Mouse (Mus musculus) left cerebral cortex, postnatal 4 days (tissue): Measurements from ENCODE around the gene Arhgap29. TPM values are rescaled to one million over a fixed set of nuclear protein-coding genes. Genes with fewer than 3 reads are reported as not detected.

ENCODE experiments used
- DNase-seq: peaks from one replicate; pipeline ENCODE4 v3.0.0-alpha.2; 2022
- intact Hi-C: fragments of 180-260 bp; cut with DNase I; formaldehyde crosslinking; loops from one replicate; pipeline ENCODE4 v1.15.1; 2025
- total RNA-seq, 2 experiments: library from RNA; stranded (reverse); gene quantifications; 2 replicates each; pipeline ENCODE4 v1.2.3; 2021

Arhgap29 gene
- total RNA-seq, 2 experiments from 2014 or later = 50.7 to 56.0 TPM

DNA sequence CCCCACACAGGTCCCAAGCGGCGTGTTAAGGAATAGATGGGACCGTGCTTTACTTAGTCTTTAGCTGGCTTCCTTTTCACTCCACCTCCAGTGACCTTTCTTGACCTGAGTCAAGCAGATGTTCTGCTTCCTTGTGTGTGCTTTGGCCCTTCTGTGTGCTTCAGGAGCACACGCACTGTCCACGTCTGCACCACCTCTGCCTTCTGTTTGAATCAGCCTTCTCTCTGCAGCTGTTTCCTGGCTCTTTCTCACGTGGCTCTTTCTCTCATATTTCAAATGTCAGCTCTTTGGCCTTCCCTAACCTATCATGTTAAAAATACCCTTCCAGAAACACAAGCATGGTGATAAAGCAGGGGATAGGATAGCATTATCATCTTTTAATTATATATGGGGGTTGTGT is 49.2 kb downstream of the Arhgap29 start:
- intact Hi-C loops = no loop called here

DNA sequence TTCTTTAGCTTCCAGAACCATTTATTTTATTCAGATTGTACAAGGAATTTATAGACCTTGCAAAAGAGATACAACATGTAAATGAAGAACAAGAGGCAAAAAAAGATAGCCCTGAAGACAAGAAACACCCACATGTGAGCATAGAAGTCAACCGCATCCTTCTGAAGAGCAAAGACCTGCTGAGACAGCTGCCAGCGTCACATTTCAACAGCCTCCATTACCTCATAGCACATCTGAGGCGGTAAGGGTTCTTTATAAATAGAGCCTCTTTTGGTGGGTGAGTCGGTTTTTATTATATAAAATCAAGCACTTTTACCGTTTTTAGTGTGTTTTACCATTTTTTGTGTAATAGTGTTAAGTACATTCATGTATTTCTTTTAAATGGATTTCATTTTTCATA is 57.5 kb downstream of the Arhgap29 start:
- no peak for DNase-seq
- intact Hi-C loops = no loop called here

More for the DNA sequence above, 49.2 kb downstream of the Arhgap29 start:
- DNase-seq = no peak

DNA sequence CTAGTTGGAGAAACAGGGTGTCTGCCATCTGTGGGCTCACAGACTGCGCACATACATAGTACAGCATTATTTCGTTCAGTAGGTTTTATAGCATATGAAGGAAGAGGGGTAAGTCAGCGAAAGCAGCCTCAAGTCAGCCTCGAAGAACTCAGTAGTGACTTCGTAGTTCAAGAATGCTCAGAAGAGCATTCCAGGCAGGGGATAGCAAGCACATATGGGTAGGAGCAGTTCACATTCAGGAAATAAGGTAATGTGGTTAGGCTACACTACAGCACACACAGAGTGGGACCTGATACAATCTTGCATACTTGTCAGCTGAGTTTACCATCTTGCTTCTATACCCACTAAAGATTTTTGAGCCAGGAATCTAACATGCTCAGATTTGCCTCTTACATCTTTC is 58.0 kb downstream of the Arhgap29 start:
- no peak for DNase-seq

DNA sequence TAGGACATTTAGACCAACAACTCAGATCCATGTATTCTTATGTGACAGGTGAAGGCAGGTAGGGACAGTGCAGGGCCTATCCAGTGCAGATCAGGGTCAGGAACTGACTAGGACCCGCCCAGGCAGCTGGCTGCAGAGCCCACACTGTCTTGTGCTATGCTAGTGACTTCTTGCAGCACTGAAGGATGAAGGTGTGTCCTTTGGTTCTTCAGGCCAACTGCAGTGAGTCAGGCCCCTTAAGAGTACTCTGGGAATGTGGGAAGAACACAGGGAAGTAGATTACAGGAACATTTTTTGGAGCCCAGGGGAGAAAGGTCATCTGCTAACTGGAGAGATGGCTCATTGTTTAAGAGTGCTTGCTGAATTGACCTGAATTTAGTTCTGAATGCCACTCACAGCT is 60.1 kb downstream of the Arhgap29 start:
- DNase-seq = no peak
- intact Hi-C loops = no loop called here

More for the DNA sequence above, 58.0 kb downstream of the Arhgap29 start:
- intact Hi-C loops = no loop called here

DNA sequence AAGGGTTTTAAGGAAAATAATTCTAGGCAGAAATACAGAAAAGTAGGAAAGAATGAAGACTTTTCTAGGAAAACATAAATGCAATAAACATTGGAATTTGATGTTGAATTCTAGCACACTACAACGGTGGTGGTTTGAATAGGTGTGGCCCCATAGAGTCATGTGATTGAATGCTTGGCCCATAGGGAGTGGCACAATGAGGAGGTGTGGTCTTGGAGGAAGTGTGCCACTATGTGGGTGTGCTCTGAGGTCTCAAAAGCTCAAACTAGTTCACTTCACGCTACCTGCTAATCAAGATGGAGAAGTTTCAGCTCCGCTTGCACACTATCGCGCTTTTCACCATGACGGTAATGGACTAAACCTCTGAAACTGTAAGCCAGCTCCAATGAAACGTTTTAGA is 66.1 kb downstream of the Arhgap29 start:
- intact Hi-C loops = no loop called here
- no peak for DNase-seq

DNA sequence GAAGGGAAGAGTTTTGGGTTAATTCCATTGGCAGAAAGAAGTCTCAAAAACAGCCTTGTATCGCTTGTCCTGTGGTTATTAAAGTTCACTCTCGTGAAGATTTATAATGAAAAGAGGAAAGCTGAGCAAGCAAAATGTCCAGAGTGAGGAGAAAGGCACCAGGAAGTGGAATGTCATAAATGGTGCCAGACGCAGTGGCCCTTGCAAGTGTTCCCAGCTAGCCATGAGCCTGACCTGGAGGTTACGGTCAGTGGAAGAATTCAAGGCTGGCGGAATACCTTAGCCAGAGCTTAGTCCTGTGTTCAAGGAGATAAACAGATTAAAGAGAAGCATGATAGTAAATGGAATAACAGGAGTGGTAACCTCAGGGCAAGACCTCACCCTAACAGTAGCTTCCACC is 66.8 kb downstream of the Arhgap29 start:
- intact Hi-C loops = no loop called here
- DNase-seq = no peak

DNA sequence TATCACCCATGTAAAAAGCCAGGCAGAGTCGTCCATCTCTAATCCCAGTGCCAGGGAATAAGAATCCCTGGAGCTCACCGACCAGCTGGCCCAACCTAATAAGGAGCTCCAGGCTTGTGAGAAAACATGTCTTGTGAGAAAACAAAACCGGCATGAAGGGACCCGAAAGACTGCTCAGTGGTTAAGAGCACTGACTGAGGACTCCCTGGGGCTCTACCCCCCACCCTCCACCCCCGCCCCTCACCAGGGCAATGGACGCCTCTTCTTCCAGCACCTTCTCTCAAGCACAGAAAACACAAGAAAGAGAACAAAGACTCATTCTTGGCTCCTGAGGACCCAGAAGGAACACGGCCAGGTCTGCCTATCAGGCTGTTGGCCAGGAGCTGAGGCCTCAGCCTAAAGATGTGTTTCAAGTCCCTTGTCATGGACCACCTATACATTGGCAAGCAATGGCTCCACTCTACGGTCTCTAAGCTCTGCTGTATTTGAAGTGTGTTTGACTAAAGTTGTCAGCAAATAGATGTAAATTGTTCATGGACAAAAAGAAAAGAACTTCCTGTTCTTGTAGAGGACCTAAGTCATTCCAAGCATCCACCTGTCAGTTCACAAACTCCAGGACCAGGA is 68.8 kb downstream of the Arhgap29 start:
- intact Hi-C loops = no loop called here
- DNase-seq = no peak

DNA sequence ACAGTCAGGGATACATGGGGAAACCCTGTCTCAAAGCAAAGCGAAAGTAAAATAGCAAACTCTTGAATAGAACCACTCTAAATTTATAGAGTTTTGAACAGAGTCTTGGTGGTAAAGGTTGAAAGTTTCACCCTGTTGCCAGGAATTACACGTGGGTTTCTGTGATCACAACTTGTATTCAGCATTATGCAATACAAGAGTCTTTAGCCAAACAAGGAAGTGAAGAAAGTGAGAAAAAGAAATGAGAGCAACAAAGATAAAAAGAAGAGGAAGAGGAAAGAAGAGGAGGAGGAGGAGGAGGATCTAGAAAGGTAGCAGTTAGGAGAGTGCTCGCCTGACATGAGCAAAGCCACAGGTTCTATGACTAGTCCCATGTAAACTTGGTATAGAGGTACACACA is 70.0 kb downstream of the Arhgap29 start:
- intact Hi-C loops = no loop called here
- no peak for DNase-seq

DNA sequence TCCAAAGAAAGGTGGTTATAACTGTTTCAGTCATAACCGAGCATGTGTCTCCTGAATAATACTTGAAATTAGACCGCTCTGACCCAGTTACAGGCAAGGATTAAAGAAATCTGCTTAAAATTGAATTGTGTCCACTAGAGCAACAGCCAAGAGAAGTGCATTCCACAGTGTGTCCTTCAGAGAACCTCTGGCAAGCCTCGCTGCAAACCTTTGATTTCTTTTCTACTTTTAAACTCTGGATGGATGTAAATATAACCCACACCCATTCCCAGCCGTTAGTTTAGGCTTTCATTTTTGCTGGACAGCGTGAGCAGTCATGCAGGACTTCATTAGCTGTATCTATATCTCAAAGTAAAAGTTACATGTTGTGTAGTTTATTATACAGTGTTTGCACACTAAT is 74.3 kb downstream of the Arhgap29 start:
- intact Hi-C loops = no loop called here
- no peak for DNase-seq

DNA sequence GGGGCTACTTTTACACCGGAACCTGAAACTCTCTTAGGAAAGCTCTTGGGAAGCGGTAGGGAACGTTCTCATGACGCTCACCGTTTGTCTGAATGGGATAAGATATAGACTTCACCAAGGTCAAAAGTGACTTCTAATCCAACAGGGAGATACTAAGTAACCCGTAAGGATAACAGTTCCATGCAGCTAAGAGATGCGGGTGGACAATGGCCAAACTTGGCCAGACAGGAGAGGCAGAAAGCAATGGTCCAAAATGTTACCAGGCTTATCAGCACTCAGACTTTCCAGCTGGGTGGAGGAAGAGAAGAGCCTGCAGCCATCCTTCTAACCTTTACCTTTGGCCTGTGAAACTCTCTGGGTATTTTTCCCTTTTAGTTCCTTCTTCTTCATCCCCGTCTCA is 75.4 kb downstream of the Arhgap29 start:
- intact Hi-C loops = no loop called here
- DNase-seq = no peak

DNA sequence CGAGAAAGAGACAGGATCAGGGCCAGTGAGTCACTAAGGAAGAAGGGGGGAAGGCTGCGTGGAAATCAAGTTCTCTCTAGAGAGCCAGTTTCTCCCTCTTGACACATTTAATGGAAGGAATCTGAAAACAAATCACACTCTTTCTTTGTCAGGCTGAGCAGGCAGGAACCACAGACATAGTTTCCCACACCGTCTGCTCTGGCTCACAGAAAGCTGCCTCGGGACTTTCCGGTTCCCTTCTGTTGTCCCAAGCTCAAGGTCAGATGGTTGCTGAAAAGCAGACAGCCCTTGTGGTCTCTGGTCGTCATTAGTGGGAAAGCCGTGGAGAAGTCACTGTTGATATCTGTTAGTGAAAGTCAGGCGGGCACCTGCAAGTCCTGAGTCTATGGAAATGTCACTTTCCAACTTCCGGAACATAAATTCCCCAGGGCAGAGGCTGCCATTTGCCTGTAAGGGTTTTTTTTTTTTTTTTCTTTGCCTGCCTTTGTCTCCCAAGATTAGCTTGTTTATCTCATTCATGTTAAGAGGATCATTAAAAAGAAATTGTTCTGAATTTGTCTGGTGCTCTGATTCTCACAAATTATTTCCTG is 81.0 kb downstream of the Arhgap29 start:
- no peak for DNase-seq
- intact Hi-C loops = no loop called here

DNA sequence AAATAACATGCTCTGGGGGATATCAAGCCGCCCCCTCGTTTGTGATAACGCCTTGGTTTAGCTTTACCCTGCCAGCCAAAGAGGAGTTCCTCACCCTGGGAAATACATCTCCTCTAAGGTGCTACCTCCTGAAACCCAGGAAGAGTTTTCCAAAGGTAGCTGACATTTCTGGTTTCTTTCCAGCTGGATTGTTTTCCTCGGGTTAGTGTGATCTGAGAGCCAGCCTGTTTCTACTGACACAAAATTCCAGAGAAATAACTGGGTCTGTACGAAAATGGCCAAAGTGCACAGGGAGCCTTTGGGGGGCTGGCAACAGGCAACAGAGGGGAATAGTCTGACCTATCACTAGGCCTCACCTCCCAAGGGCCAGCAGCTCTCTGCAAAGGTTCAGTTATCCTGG is 81.9 kb downstream of the Arhgap29 start:
- no peak for DNase-seq
- intact Hi-C loops = no loop called here

DNA sequence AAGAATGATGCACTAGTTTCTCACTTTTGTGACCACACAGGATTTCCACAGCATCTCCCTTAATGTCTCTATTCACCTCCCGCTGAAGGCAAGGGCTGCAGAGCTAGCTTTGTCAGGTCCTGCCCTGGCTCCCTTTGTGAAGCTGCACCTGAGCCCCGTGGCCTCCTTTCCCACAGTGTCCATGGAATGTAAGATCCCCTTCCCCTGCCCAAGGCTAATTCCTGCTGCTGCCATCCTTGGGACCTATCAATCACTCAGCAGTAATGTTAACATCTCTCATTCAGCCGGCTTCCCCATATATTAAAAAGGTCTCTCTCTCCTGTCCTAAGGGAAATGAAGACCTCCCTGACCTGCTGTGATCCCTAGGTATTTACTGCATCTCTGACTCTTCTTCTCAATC is 82.8 kb downstream of the Arhgap29 start:
- intact Hi-C loops = no loop called here
- DNase-seq = no peak

DNA sequence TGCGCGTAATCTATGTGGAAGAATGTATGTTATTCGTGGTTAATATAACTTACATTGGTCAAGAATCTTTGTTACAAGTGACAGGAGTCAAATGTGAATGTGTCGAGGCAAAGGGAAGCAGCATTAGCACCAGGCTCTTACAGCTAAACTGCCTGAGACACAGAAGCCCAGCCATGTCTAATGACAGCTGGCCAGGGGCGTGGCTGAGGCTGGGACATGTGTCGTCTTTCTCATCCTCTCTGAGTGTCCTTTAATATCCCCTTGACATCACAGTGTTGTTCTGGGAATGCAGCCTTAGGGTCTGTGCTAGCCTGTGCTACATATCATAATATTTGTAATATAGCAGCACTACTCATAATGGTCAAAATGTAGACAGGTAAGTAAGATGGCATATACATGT is 88.2 kb downstream of the Arhgap29 start:
- DNase-seq = no peak
- intact Hi-C loops = no loop called here

DNA sequence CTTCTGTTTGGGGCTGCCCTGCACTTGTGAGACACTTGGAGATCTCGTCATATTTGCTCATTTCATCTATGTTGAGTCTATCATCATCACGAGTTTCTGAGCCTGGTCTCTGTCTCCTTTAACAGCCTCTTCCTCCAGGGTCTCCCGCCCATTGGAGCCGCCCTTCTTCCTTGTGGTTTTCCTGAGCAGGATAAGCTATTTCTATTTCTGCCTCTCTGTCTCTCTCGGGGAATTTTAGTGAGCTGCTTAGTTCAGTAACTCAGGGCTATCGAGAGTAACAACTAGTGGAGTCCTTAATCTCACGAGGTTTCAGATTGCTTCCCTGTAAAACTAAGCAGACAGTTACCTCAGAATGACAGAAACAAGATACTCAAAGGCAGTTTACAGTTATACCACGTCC is 90.8 kb downstream of the Arhgap29 start:
- no peak for DNase-seq
- intact Hi-C loops = no loop called here

DNA sequence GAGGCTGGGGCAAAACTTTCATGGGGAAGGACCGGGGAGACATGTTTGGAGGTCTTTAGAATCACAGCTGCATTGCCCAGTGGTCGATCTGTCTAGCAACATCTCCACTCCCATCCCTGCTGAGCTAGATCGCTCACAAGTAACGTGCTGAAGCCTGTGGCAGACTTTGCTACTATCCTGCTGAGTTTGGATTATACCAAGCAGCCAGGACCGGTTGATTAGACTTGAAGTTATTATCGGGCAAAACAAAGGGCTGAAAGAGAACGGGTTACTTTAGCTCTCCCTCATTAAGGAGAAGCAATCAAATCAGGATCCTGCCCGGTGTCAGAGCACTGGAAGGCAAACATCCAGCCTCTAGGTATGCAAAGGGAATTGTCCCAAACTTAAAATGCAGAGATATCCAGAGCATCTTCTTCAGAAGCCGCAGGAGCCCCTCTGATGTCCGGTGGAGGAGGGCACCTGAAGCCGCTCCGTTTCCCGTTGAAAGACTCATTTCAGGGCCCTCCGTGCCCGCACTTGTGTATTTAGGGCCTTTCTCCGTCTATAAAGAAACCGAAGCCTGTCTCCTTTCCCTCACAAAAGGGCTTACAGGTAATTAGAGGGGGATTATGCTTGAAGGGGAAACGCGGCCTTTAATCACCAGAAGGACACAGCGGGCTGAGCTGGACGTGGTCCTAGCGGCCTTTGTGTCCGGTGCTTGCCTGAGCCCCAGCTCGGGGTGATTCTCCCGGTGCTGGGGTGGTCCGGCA is 91.6 kb downstream of the Arhgap29 start, which contains the start of gene Abca4:
Gene Abca4 (plus strand): TSS at position 645 of the 749 bp plus-strand sequence.
- intact Hi-C loops = no loop called here
- no peak for DNase-seq

DNA sequence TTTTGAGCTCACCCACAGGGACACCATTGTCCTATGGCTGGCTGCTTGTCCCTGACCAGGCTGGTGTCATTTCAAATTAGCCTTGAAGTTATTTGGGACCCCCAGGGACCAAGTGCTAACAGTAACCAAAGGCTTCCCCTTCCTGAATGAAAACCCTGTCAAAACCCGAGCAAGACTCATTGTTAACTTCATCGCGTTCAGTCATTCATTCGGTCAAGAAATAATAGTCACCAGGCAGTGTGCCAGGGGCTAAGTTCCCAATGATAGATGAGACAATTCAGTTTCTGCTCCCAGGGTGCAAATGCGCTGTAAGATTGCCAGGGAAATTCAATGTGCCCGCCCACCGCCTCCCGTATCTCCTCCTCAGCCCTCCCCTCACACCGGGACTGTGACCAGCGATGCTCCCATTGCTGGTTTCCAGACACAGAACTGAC is 93.9 kb downstream of the Arhgap29 start:
- intact Hi-C loops = no loop called here
- DNase-seq = peak; percentile 72

DNA sequence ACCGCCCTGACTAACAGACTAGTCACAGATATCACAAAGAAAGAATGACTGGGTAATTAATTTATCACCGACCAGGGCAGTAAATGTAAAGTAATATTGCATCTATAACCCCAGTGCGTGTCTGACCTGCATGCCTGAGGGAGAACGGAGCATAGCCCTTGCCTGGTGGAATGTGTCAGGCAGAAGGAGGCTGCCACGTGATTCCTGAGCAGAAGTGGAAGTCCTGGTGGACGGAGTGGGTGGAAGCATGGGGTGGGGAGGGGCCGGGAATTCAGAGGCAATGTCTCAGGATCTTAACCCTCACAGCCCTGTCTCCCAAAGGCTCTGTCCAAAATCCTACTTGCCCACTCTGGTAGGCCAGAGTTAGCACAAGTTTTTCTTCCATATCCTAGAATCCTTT is 95.1 kb downstream of the Arhgap29 start:
- intact Hi-C loops = no loop called here
- peak; percentile 10 for DNase-seq

DNA sequence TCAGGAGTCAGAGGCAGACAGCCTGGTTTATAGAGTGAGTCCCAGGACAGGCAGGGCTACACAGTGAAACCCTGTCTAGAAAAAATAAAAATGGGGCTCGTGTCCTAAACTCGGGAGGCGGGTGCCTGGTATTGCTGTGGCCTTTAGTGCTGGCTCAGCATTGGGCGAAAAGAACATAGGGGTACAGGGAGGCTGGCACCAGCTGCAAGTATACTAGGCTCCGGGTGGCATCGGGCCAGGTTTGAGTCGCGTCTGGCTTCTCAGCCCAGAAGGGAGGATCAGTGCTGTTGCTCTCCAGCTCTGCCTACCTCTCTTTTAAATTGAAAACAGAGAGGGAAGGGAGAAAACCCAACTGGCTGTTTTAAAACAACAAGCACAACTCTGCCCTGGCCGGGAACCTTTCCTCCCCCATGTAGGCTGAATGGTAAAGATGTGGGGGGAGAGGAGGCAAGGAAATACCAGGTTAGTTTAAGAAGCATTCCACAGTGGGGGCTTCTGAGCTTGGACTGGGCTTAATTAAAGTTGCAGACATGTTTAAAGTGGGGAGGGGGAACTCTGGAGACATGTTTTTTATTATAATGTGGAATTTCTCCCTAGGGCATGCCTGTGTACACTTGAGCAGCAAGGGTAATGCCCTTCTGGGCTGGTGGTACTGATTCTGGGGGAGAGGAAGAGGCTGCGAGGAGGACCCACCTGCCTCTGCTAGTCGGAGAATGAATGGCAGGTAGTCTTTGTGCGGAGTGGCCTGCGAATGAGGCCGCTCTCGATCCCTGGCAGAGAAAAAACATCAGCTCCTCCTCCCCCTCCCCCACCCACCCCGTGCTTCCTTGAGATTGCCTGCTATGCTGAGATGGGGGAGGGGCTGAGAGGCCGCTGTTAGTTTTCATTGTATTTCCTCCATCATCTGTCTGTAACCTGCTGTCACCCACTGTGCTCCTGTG is 95.8 kb downstream of the Arhgap29 start:
- peak; percentile 93 for DNase-seq
- intact Hi-C loops = no loop called here

DNA sequence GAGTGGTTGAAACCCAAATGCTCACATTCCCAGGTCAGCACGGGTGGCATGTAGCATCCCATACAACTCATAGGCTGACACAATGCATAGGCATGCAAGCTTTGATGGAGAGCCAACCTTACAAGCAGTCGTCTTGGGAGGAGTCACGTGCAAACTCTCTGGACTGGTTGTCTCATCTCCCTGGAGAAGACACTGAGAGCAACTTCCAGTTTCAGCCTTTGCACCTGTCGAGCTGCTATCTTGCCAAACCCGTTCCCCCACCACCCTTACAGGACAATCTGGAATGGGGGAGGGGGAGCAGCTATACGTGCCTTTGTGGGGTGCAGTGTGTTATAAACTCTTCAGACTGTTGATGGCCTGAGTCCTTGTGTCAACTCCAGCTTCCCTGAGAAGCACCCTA is 96.8 kb downstream of the Arhgap29 start:
- peak; percentile 12 for DNase-seq
- intact Hi-C loops = no loop called here
